10 mouse cellular contexts compared by ENCODE assay signal in genomic region chr11:96968476-96968875, GRCm38 (mm10). TPM values are rescaled to one million over a fixed set of nuclear protein-coding genes. Genes with fewer than 3 reads are reported as not detected.
A peak's percentile ranks its signal among the peaks of the same experiment; 100 is the strongest.
DNase-seq lines count a peak whose midpoint lies in the region; ATAC-seq and TF ChIP-seq lines count a peak whose summit lies in the region.
"Had no signal": no experiment of that assay in that cellular context is flagged by ENCODE, and none has a peak within 500 bp of the region (broad histone marks: within the 10 kb centered on the region; RNA-seq: fewer than 3 reads in every experiment).

No protein-coding gene starts in this region.

- TF ChIP-seq CTCF in G1E (IDR thresholded peaks at IDR 0.05; ENCODE audit: low read depth, low read length) = no peak
- no peak for TF ChIP-seq CTCF in liver, embryonic 14.5 days (IDR thresholded peaks at IDR 0.05; ENCODE audit: low read depth)

- 46% methylated on average over 6 of the region's 6 CpGs for WGBS in intestine, embryonic 14.5 days
- WGBS in intestine, embryonic 16.5 days = 41% methylated on average over 6 of the region's 6 CpGs
- WGBS in liver, embryonic 14.5 days (ENCODE audit: insufficient replicate concordance) = 58% methylated on average over 6 of the region's 6 CpGs
- WGBS in forebrain, embryonic 15.5 days = 72% methylated on average over 6 of the region's 6 CpGs

- no peak overlapping the region for H3K4me3 ChIP-seq in intestine, embryonic 14.5 days (ENCODE audit: low read depth, low read length)
- no peak overlapping the region for H3K4me3 ChIP-seq in intestine, embryonic 16.5 days (ENCODE audit: low read length)
- peak overlapping the region; percentile 34; the same call in 1 of the 2 replicates for H3K4me3 ChIP-seq in G1E (ENCODE audit: low read depth, low read length)
- H3K4me3 ChIP-seq in liver, embryonic 14.5 days (ENCODE audit: insufficient read depth in 1 of 2, low read depth in 2 of 2, low read length in 2 of 2) = no peak overlapping the region
- H3K4me3 ChIP-seq in forebrain, embryonic 15.5 days = no peak overlapping the region
- H3K4me3 ChIP-seq: forebrain, embryonic 13.5 days had no signal

- H3K36me3 ChIP-seq in intestine, embryonic 14.5 days (ENCODE audit: control insufficient read depth, insufficient read depth, low read length) = no peaks in the 10 kb centered on the region
- 0 out of 2 replicates have a peak, but pooled peaks cover 5% of the 10 kb centered on the region for H3K36me3 ChIP-seq in intestine, embryonic 16.5 days (ENCODE audit: control insufficient read depth, insufficient read depth, low read length)
- peaks cover 86% of the 10 kb centered on the region for H3K36me3 ChIP-seq in G1E (replicated peaks)
- H3K36me3 ChIP-seq in liver, embryonic 14.5 days (replicated peaks; ENCODE audit: control insufficient read depth, insufficient read depth, low read depth) = peaks cover 16% of the 10 kb centered on the region
- no peaks in the 10 kb centered on the region for H3K36me3 ChIP-seq in forebrain, embryonic 15.5 days

- no peak for TF ChIP-seq EP300 in liver, embryonic 14.5 days (IDR thresholded peaks at IDR 0.05; ENCODE audit: low read depth)

- no peaks in the 10 kb centered on the region for H3K27me3 ChIP-seq in intestine, embryonic 14.5 days (replicated peaks; ENCODE audit: control insufficient read depth, insufficient read depth, low read length)
- H3K27me3 ChIP-seq in intestine, embryonic 16.5 days (replicated peaks; ENCODE audit: control insufficient read depth, insufficient read depth, low read length) = no peaks in the 10 kb centered on the region
- H3K27me3 ChIP-seq in G1E (ENCODE audit: insufficient read depth, low read length) = no peaks in the 10 kb centered on the region
- no peaks in the 10 kb centered on the region for H3K27me3 ChIP-seq in liver, embryonic 14.5 days (ENCODE audit: control insufficient read depth, insufficient read depth, low read length)
- H3K27me3 ChIP-seq in forebrain, embryonic 15.5 days = no peaks in the 10 kb centered on the region
- H3K27me3 ChIP-seq: forebrain, embryonic 13.5 days had no signal

- H3K4me1 ChIP-seq in intestine, embryonic 14.5 days (replicated peaks; ENCODE audit: control insufficient read depth, insufficient read depth, low read length) = peaks cover 25% of the 10 kb centered on the region
- peaks cover 38% of the 10 kb centered on the region for H3K4me1 ChIP-seq in intestine, embryonic 16.5 days (ENCODE audit: control insufficient read depth, insufficient read depth, low read length)
- H3K4me1 ChIP-seq in G1E (ENCODE audit: insufficient read depth, low read depth, low read length) = peaks cover 72% of the 10 kb centered on the region
- H3K4me1 ChIP-seq in liver, embryonic 14.5 days (replicated peaks; ENCODE audit: control insufficient read depth in 2 of 2, insufficient read depth in 2 of 2, low read length in 1 of 2) = peaks cover 36 to 51% of the 10 kb centered on the region in 2 experiments
- peaks cover 11% of the 10 kb centered on the region for H3K4me1 ChIP-seq in forebrain, embryonic 15.5 days

- peak overlapping the region; percentile 15; the same call in 1 of the 2 replicates for H3K4me2 ChIP-seq in intestine, embryonic 14.5 days (ENCODE audit: low read length)
- H3K4me2 ChIP-seq in intestine, embryonic 16.5 days (ENCODE audit: low read depth, low read length) = no peak overlapping the region
- peak overlapping the region; percentile 74 for H3K4me2 ChIP-seq in liver, embryonic 14.5 days (ENCODE audit: low read depth)
- H3K4me2 ChIP-seq in forebrain, embryonic 15.5 days (replicated peaks) = no peak overlapping the region
- H3K4me2 ChIP-seq: forebrain, embryonic 13.5 days had no signal

- no peak overlapping the region for H3K9ac ChIP-seq in intestine, embryonic 14.5 days (ENCODE audit: low read length)
- no peak overlapping the region for H3K9ac ChIP-seq in intestine, embryonic 16.5 days (ENCODE audit: low read depth, low read length)
- peak overlapping the region; percentile 40 for H3K9ac ChIP-seq in liver, embryonic 14.5 days (replicated peaks)
- no peak overlapping the region for H3K9ac ChIP-seq in forebrain, embryonic 15.5 days (replicated peaks)
- H3K9ac ChIP-seq: forebrain, embryonic 13.5 days had no signal

- H3K9me3 ChIP-seq in intestine, embryonic 14.5 days (ENCODE audit: control insufficient read depth, low read length) = no peaks in the 10 kb centered on the region
- H3K9me3 ChIP-seq in intestine, embryonic 16.5 days (ENCODE audit: control insufficient read depth, low read length) = no peaks in the 10 kb centered on the region
- H3K9me3 ChIP-seq in G1E (replicated peaks) = no peaks in the 10 kb centered on the region
- H3K9me3 ChIP-seq in liver, embryonic 14.5 days (ENCODE audit: control insufficient read depth, low read length) = no peaks in the 10 kb centered on the region
- no peaks in the 10 kb centered on the region for H3K9me3 ChIP-seq in forebrain, embryonic 15.5 days
- H3K9me3 ChIP-seq: forebrain, embryonic 13.5 days had no signal

- ATAC-seq in intestine, embryonic 14.5 days (replicated peaks; ENCODE audit: low FRiP score, low TSS enrichment, low read depth) = no peak
- ATAC-seq in intestine, embryonic 16.5 days = no peak
- ATAC-seq in G1E (ENCODE audit: extremely low read depth, insufficient number of reproducible peaks, low FRiP score, poor library complexity, severe bottlenecking) = no peak
- no peak for ATAC-seq in liver, embryonic 14.5 days (ENCODE audit: insufficient read depth)
- ATAC-seq in forebrain, embryonic 15.5 days (replicated peaks) = no peak
- ATAC-seq: forebrain, embryonic 13.5 days had no signal

- H3K27ac ChIP-seq in intestine, embryonic 14.5 days (ENCODE audit: low read depth) = peak overlapping the region; percentile 68; the same call in 1 of the 2 replicates
- no peak overlapping the region for H3K27ac ChIP-seq in intestine, embryonic 16.5 days (ENCODE audit: low read length)
- H3K27ac ChIP-seq in liver, embryonic 14.5 days = peak overlapping the region; percentile 74
- no peak overlapping the region for H3K27ac ChIP-seq in forebrain, embryonic 15.5 days (replicated peaks)
- H3K27ac ChIP-seq: forebrain, embryonic 13.5 days had no signal

- no peak for DNase-seq in intestine, embryonic 14.5 days (ENCODE audit: low spot score)
- DNase-seq in G1E (ENCODE audit: low spot score) = no peak
- DNase-seq in heart, adult 8-10 months (ENCODE audit: low spot score) = peak; percentile 42
- DNase-seq in liver, embryonic 14.5 days (ENCODE audit: low read depth in 3 of 3, low spot score in 3 of 3) = no peak
- no peak for DNase-seq in urinary bladder, postnatal 14 days (ENCODE audit: low spot score)
- no peak for DNase-seq in layer of hippocampus, postnatal 36 days
- DNase-seq: midbrain, embryonic 14.5 days had no signal

RNA-seq across cellular contexts. Expression of gene Sp2, which starts 14.3 kb away (rescaled TPM):
- polyA plus RNA-seq in intestine, embryonic 14.5 days (2014; fragmentation: Nextera tagmentation; extraction: Ambion mirVana) = 18.6 and 18.7 TPM in 2 replicates
- 13.2 and 13.8 TPM in 2 replicates for polyA plus RNA-seq in intestine, embryonic 16.5 days (2015; fragmentation: Nextera tagmentation; extraction: Ambion mirVana)
- total RNA-seq in G1E (2014; fragmentation: Nextera tagmentation) = 27.9 and 32.3 TPM in 2 replicates
- 0.99 and 1.6 TPM in 2 replicates for total RNA-seq in G1E (2017)
- 46.6 and 54.6 TPM in 2 replicates for polyA plus RNA-seq in G1E (2012)
- 10 to 100 TPM in 2 of 4 experiments, 1 to 10 TPM in 2; 7.8 to 13.7 (median 11.0) TPM for total RNA-seq in heart, adult 8-10 months (2022)
- polyA plus RNA-seq in liver, embryonic 14.5 days (2012; rRNA removed) = 7.7 and 8.0 TPM in 2 replicates
- 13.7 and 17.1 TPM in 2 replicates for polyA plus RNA-seq in liver, embryonic 14.5 days (2014; fragmentation: Nextera tagmentation; extraction: Ambion mirVana)
- 14.9 and 16.1 TPM in 2 replicates for polyA plus RNA-seq in forebrain, embryonic 15.5 days (2015; fragmentation: Nextera tagmentation; extraction: Ambion mirVana)
- total RNA-seq in layer of hippocampus, postnatal 36 days (2021) = 10 to 100 TPM; 12.3 to 12.6 TPM

RNA-seq across cellular contexts. Expression of gene Pnpo, which starts 24.7 kb away (rescaled TPM):
- 40.9 and 44.1 TPM in 2 replicates for polyA plus RNA-seq in intestine, embryonic 14.5 days (2014; fragmentation: Nextera tagmentation; extraction: Ambion mirVana)
- polyA plus RNA-seq in intestine, embryonic 16.5 days (2015; fragmentation: Nextera tagmentation; extraction: Ambion mirVana) = 125 and 141 TPM in 2 replicates
- total RNA-seq in G1E (2014; fragmentation: Nextera tagmentation) (119 and 123 TPM in 2 replicates), G1E (2017) (298 and 340 TPM in 2 replicates)
- polyA plus RNA-seq in G1E (2012) = 64.1 and 97.1 TPM in 2 replicates
- total RNA-seq in heart, adult 8-10 months (2022) = 10 to 100 TPM; 14.9 to 16.6 (median 16.1) TPM
- 315 and 355 TPM in 2 replicates for polyA plus RNA-seq in liver, embryonic 14.5 days (2012; rRNA removed)
- polyA plus RNA-seq in liver, embryonic 14.5 days (2014; fragmentation: Nextera tagmentation; extraction: Ambion mirVana) = 564 and 592 TPM in 2 replicates
- 20.7 and 21.5 TPM in 2 replicates for polyA plus RNA-seq in forebrain, embryonic 15.5 days (2015; fragmentation: Nextera tagmentation; extraction: Ambion mirVana)
- 10 to 100 TPM; 29.8 to 34.5 TPM for total RNA-seq in layer of hippocampus, postnatal 36 days (2021)

RNA-seq across cellular contexts. Expression of gene Prr15l, which starts 40.6 kb away (rescaled TPM):
- 56.8 and 62.5 TPM in 2 replicates for polyA plus RNA-seq in intestine, embryonic 14.5 days (2014; fragmentation: Nextera tagmentation; extraction: Ambion mirVana)
- polyA plus RNA-seq in intestine, embryonic 16.5 days (2015; fragmentation: Nextera tagmentation; extraction: Ambion mirVana) = 116 and 121 TPM in 2 replicates
- total RNA-seq in G1E (2014; fragmentation: Nextera tagmentation) = not detected in 2 replicates
- 0.05 and 0.17 TPM in 2 replicates for total RNA-seq in G1E (2017)
- 0.11 and 0.17 TPM in 2 replicates for polyA plus RNA-seq in G1E (2012)
- total RNA-seq in heart, adult 8-10 months (2022) = 1 to 10 TPM; 1.1 to 1.7 (median 1.5) TPM
- 2.8 and 3.3 TPM in 2 replicates for polyA plus RNA-seq in liver, embryonic 14.5 days (2012; rRNA removed)
- polyA plus RNA-seq in liver, embryonic 14.5 days (2014; fragmentation: Nextera tagmentation; extraction: Ambion mirVana) = 4.9 and 8.5 TPM in 2 replicates
- 0.17 TPM in 1 of 2 replicates, not detected in the other for polyA plus RNA-seq in forebrain, embryonic 15.5 days (2015; fragmentation: Nextera tagmentation; extraction: Ambion mirVana)
- total RNA-seq in layer of hippocampus, postnatal 36 days (2021) = not detected

RNA-seq across cellular contexts. Expression of gene Sp6, which starts 44.7 kb away (rescaled TPM):
- not detected in 2 replicates for polyA plus RNA-seq in intestine, embryonic 14.5 days (2014; fragmentation: Nextera tagmentation; extraction: Ambion mirVana)
- polyA plus RNA-seq in intestine, embryonic 16.5 days (2015; fragmentation: Nextera tagmentation; extraction: Ambion mirVana) = not detected in 2 replicates
- total RNA-seq in G1E (2014; fragmentation: Nextera tagmentation) (not detected in 2 replicates), G1E (2017) (0.05 and 0.12 TPM in 2 replicates)
- polyA plus RNA-seq in G1E (2012) = 0.01 TPM in 1 of 2 replicates, not detected in the other
- under 1 TPM in 3 of 4 experiments, not detected in 1; 0.08 to 0.28 (median 0.23) TPM for total RNA-seq in heart, adult 8-10 months (2022)
- 0.02 and 0.06 TPM in 2 replicates for polyA plus RNA-seq in liver, embryonic 14.5 days (2012; rRNA removed)
- polyA plus RNA-seq in liver, embryonic 14.5 days (2014; fragmentation: Nextera tagmentation; extraction: Ambion mirVana) = not detected in 2 replicates
- polyA plus RNA-seq in forebrain, embryonic 15.5 days (2015; fragmentation: Nextera tagmentation; extraction: Ambion mirVana) = 0.10 and 0.43 TPM in 2 replicates
- total RNA-seq in layer of hippocampus, postnatal 36 days (2021) = 1 to 10 TPM in 1 of 2 experiments, under 1 TPM in 1; 0.78 to 1.2 TPM
- polyA plus RNA-seq: midbrain, embryonic 14.5 days had no signal

RNA-seq across cellular contexts. Expression of gene Cdk5rap3, which starts 52.2 kb away (rescaled TPM):
- 64.2 and 70.1 TPM in 2 replicates for polyA plus RNA-seq in intestine, embryonic 14.5 days (2014; fragmentation: Nextera tagmentation; extraction: Ambion mirVana)
- polyA plus RNA-seq in intestine, embryonic 16.5 days (2015; fragmentation: Nextera tagmentation; extraction: Ambion mirVana) = 68.1 and 70.1 TPM in 2 replicates
- total RNA-seq in G1E (2014; fragmentation: Nextera tagmentation) = 30.6 and 31.7 TPM in 2 replicates
- total RNA-seq in G1E (2017) = 51.3 and 59.3 TPM in 2 replicates
- 63.6 TPM in 2 replicates for polyA plus RNA-seq in G1E (2012)
- 10 to 100 TPM; 20.4 to 25.7 (median 22.7) TPM for total RNA-seq in heart, adult 8-10 months (2022)
- polyA plus RNA-seq in liver, embryonic 14.5 days (2012; rRNA removed) = 14.2 and 20.1 TPM in 2 replicates
- polyA plus RNA-seq in liver, embryonic 14.5 days (2014; fragmentation: Nextera tagmentation; extraction: Ambion mirVana) = 34.1 and 36.4 TPM in 2 replicates
- polyA plus RNA-seq in forebrain, embryonic 15.5 days (2015; fragmentation: Nextera tagmentation; extraction: Ambion mirVana) = 106 and 109 TPM in 2 replicates
- total RNA-seq in layer of hippocampus, postnatal 36 days (2021) = 10 to 100 TPM; 32.8 to 34.0 TPM

Comparison
In these comparisons a context has a peak if more than half of its experiments do, and no peak if none do; other contexts are left out.
1. H3K27ac ChIP-seq: peak in intestine, embryonic 14.5 days (single experiment) and liver, embryonic 14.5 days (single experiment); none in intestine, embryonic 16.5 days (single experiment) and forebrain, embryonic 15.5 days (single experiment).
2. H3K4me2 ChIP-seq: peak in intestine, embryonic 14.5 days (single experiment) and liver, embryonic 14.5 days (single experiment); none in intestine, embryonic 16.5 days (single experiment) and forebrain, embryonic 15.5 days (single experiment).